Mouse (Mus musculus): Measurements from ENCODE around the gene Cd82. TPM values are rescaled to one million over a fixed set of nuclear protein-coding genes. Genes with fewer than 3 reads are reported as not detected.

Gene Cd82
- polyA plus RNA-seq, 1 experiment from 2014 or later = 8.1 TPM

DNA sequence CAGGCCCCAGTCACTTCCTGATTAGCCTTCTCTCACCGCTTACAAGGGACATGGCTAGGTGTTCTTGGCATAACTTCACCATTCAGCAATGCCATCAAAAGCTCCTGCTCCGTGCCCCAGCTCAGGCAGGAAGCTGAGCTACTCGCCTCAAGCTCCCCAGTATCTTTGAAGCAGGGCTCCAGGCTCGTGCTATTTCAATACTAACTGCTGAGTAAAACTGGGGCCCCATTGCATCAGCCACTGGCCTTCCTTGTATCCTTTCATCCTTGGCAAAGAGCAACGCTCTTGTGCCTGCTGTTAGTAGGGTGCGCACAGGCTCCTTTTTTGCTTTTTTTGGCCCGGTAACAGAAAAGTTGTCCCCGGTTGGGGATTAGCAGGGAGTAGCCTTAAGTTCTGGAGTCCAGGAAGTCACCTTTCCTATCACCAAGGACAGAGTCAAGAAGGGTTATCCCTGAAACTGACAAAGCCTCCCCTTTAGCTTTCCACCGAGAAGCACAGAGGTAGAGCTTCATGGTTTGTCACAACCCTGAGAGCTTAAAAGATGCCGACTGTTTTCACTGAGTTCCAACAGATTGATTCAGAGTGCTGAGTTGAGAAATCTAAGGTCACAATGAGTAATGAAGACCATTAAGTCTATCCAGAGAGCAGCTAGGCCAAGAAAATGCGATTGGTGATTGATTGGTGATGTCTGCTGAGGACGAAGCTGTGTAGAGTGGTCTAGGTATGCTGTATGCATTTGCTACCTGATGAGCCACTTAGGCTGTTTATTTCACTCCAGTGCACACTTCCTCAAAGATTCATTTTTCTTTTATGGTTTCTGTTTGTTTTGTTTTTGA is 45.8 kb downstream of the Cd82 start:
- no peak for ATAC-seq (ENCODE audit: low read depth)
- H3K27me3 ChIP-seq (ENCODE audit: control insufficient read depth, insufficient read depth, low read length) = no peaks in the 10 kb centered on the region
- no peaks in the 10 kb centered on the region for H3K4me1 ChIP-seq (ENCODE audit: control insufficient read depth, insufficient read depth, low read length)
- H3K9ac ChIP-seq (replicated peaks; ENCODE audit: low read depth, low read length) = no peak overlapping the region
- no peak overlapping the region for H3K4me3 ChIP-seq (ENCODE audit: low read depth, low read length)
- no peaks in the 10 kb centered on the region for H3K9me3 ChIP-seq (ENCODE audit: control insufficient read depth, low read length)
- H3K27ac ChIP-seq (ENCODE audit: low read depth, low read length) = no peak overlapping the region
- no peak overlapping the region for H3K4me2 ChIP-seq (ENCODE audit: low read depth, low read length)
- 88% methylated on average over 12 of the region's 12 CpGs for WGBS
- H3K36me3 ChIP-seq (ENCODE audit: control insufficient read depth, insufficient read depth, low read length) = no peaks in the 10 kb centered on the region

DNA sequence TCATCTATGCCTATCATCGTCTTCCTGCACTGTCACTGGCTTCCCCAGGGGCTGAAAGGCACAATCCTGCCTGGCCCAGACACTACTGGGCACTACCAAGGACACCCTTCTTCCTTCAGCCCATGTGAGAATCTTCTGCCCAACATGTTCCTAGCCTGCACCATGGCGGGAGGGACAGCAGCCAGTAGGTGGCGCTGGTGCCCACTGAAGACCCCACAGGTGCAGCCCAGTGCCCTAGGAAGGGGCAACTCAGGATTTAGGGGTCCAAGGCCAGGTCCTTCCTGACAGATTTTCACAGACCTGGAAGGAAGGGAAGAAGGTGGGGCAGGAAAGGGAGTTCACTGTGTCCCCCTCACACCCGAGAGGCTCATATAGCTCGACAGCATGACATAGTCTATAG is 47.7 kb downstream of the Cd82 start:
- Histone ChIP-seq H3K9me3 (ENCODE audit: control insufficient read depth, low read length) (no peaks in the 10 kb centered on the region), H3K36me3 (ENCODE audit: control insufficient read depth, insufficient read depth, low read length) (no peaks in the 10 kb centered on the region), H3K4me1 (ENCODE audit: control insufficient read depth, insufficient read depth, low read length) (0 out of 2 replicates have a peak, but pooled peaks cover 3% of the 10 kb centered on the region), H3K27ac (ENCODE audit: low read depth, low read length) (no peak overlapping the region), H3K9ac (replicated peaks; ENCODE audit: low read depth, low read length) (no peak overlapping the region), H3K4me3 (ENCODE audit: low read depth, low read length) (no peak overlapping the region), H3K4me2 (ENCODE audit: low read depth, low read length) (no peak overlapping the region), H3K27me3 (ENCODE audit: control insufficient read depth, insufficient read depth, low read length) (no peaks in the 10 kb centered on the region)
- WGBS = 47% methylated on average over 5 of the region's 5 CpGs
- 0 out of 2 replicates have a peak, but pooled peaks have one; percentile 22 for ATAC-seq (ENCODE audit: low read depth)

DNA sequence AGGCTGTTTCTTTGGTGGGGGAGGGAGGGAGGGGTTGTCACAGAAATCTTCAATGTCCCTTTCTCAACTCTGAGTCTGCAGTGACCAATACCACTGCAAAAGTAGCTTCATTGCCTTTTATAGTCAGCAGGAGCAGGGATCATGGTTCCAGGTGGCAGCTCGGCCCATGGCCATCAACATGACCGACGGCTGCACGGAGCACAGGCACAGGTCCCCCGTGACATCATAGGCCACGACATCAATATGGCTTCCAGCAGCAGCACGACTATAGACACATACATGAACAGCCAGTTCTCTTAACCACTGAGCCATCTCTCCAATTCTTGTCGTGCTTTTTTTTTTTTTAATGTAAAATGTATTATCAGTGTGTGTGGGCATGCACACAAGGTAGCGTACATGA is 48.8 kb downstream of the Cd82 start:
- no peak for ATAC-seq (ENCODE audit: low read depth)
- Histone ChIP-seq H3K4me1 (ENCODE audit: control insufficient read depth, insufficient read depth, low read length) (0 out of 2 replicates have a peak, but pooled peaks cover 3% of the 10 kb centered on the region), H3K27ac (ENCODE audit: low read depth, low read length) (no peak overlapping the region), H3K9ac (replicated peaks; ENCODE audit: low read depth, low read length) (no peak overlapping the region), H3K9me3 (ENCODE audit: control insufficient read depth, low read length) (no peaks in the 10 kb centered on the region), H3K4me2 (ENCODE audit: low read depth, low read length) (no peak overlapping the region), H3K4me3 (ENCODE audit: low read depth, low read length) (no peak overlapping the region), H3K36me3 (ENCODE audit: control insufficient read depth, insufficient read depth, low read length) (no peaks in the 10 kb centered on the region), H3K27me3 (ENCODE audit: control insufficient read depth, insufficient read depth, low read length) (no peaks in the 10 kb centered on the region)
- 80% methylated on average over 9 of the region's 9 CpGs for WGBS

DNA sequence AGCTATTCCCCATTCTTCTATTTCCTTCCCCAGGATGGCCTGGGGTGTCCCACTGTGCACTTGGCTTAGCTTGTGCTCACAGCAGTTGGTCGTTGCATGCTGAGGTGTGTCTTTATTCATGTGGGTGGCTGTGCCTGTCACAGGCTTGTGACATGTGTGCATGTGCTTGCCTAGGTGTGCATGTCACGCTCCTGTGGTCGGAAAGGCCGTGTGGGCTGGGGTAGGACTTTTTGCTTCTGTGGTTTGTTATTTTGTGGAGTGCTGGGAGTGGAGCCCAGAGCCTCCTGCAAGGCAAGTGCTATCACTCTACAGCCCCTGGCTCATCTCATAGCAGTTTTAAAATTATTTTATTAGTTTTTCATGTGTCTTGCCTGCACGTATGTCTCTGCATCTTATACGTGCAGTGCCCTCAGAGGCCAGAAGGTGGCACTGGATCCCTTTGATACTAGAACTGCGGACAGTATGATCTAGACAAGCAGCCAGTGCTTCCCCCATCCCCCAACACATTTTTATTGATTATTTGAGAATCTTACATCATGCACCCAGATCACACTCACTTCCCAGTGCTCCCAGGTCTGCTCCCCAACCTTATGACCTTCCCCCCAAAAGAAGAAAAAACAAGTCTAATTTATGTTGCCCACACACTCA is 49.4 kb downstream of the Cd82 start:
- WGBS = 46% methylated on average over 7 of the region's 7 CpGs
- no peak overlapping the region for H3K4me2 ChIP-seq (ENCODE audit: low read depth, low read length)

DNA sequence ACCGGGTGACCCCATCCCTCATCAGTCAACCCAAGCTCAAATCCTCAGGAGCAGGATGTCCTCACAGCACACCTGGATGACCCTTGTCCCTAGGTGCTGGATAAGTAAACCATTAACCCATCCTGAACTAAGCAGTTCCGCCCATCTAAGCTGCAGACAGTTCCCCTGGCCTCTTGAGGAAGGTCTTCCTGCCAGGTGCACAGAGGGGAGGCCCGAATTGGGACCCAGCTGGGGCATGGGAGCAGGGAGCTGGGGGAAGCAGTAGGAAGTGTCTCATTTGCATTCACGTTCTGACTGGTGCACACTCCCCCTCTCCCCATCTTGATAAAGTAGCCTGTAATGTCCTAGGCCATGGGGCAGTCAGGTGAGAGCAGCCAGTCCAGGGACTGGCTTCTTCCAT is 50.8 kb downstream of the Cd82 start:
- ATAC-seq (ENCODE audit: low read depth) = no peak
- H3K27me3 ChIP-seq (ENCODE audit: control insufficient read depth, insufficient read depth, low read length) = no peaks in the 10 kb centered on the region
- H3K4me2 ChIP-seq (ENCODE audit: low read depth, low read length) = no peak overlapping the region
- 0 out of 2 replicates have a peak overlapping the region, but pooled peaks have one; percentile 16 for H3K27ac ChIP-seq (ENCODE audit: low read depth, low read length)
- WGBS = 54% methylated on average over 4 of the region's 4 CpGs
- no peak overlapping the region for H3K9ac ChIP-seq (replicated peaks; ENCODE audit: low read depth, low read length)
- no peak overlapping the region for H3K4me3 ChIP-seq (ENCODE audit: low read depth, low read length)
- no peaks in the 10 kb centered on the region for H3K36me3 ChIP-seq (ENCODE audit: control insufficient read depth, insufficient read depth, low read length)
- 0 out of 2 replicates have a peak, but pooled peaks cover 3% of the 10 kb centered on the region for H3K4me1 ChIP-seq (ENCODE audit: control insufficient read depth, insufficient read depth, low read length)
- no peaks in the 10 kb centered on the region for H3K9me3 ChIP-seq (ENCODE audit: control insufficient read depth, low read length)

More for the DNA sequence above, 49.4 kb downstream of the Cd82 start:
- H3K27me3 ChIP-seq (ENCODE audit: control insufficient read depth, insufficient read depth, low read length) = no peaks in the 10 kb centered on the region
- no peak overlapping the region for H3K9ac ChIP-seq (replicated peaks; ENCODE audit: low read depth, low read length)
- H3K36me3 ChIP-seq (ENCODE audit: control insufficient read depth, insufficient read depth, low read length) = no peaks in the 10 kb centered on the region
- no peak for ATAC-seq (ENCODE audit: low read depth)
- no peaks in the 10 kb centered on the region for H3K9me3 ChIP-seq (ENCODE audit: control insufficient read depth, low read length)
- H3K4me1 ChIP-seq (ENCODE audit: control insufficient read depth, insufficient read depth, low read length) = 0 out of 2 replicates have a peak, but pooled peaks cover 3% of the 10 kb centered on the region
- no peak overlapping the region for H3K4me3 ChIP-seq (ENCODE audit: low read depth, low read length)
- H3K27ac ChIP-seq (ENCODE audit: low read depth, low read length) = no peak overlapping the region

DNA sequence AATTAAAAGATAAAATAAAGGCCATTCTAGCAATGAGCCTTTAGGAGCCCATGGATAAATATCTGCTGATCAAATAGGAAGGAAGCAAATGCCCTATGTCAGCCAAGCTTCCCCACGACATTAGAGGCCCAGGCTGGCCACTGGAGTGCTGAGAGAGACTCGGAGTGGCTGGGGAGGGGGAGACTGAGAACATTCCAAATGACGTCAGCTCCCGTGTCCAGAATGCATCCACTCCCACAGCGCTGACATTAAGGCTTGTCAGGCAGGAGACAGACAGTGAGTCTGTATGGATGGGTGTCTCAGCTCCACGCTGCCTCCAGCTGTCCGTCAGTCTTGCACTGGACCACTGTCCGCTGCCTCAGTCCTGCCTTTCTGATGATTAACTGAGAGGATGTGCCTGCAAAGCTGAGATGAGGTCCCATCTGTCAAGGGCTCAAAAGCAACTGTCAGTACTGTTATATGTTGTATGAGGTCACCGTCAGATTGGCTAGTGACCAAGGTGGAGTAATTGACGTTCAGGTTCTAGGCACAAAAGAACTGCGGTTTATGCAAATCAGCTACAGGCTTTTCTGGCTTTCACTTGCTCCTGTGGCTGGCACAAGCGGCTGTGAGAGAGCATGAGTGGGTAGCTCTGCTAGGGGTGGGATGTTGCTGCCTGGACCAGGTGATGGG is 51.9 kb downstream of the Cd82 start:
- Histone ChIP-seq H3K4me1 (ENCODE audit: control insufficient read depth, insufficient read depth, low read length) (0 out of 2 replicates have a peak, but pooled peaks cover 3% of the 10 kb centered on the region), H3K9ac (replicated peaks; ENCODE audit: low read depth, low read length) (no peak overlapping the region), H3K36me3 (ENCODE audit: control insufficient read depth, insufficient read depth, low read length) (no peaks in the 10 kb centered on the region), H3K4me2 (ENCODE audit: low read depth, low read length) (no peak overlapping the region), H3K4me3 (ENCODE audit: low read depth, low read length) (no peak overlapping the region), H3K27me3 (ENCODE audit: control insufficient read depth, insufficient read depth, low read length) (no peaks in the 10 kb centered on the region), H3K9me3 (ENCODE audit: control insufficient read depth, low read length) (no peaks in the 10 kb centered on the region), H3K27ac (ENCODE audit: low read depth, low read length) (no peak overlapping the region)
- peak; percentile 33; the same call in 1 of the 2 replicates for ATAC-seq (ENCODE audit: low read depth)
- WGBS = 26% methylated on average over 12 of the region's 12 CpGs

DNA sequence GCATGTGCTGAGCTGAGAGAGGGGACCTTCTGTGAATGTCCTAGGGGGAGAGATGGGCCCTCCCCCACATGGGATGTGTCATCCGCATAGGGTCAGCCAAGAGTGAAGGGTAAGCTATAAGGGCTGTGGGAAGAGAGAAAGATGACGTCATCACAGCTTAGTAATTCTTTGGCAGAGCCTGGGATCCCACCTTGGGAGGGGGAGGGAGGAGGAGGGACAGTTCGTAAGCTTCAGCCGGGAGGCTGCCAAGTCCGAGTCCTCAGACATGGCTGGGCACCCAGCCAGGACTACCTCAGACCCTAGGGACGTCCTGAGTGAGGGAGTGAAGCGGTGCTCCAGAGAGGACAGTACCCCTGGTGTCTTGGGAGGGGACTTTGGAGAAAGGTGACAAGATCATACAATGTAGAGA is 57.9 kb downstream of the Cd82 start:
- Histone ChIP-seq H3K4me2 (ENCODE audit: low read depth, low read length) (no peak overlapping the region), H3K4me1 (ENCODE audit: control insufficient read depth, insufficient read depth, low read length) (no peaks in the 10 kb centered on the region), H3K27me3 (ENCODE audit: control insufficient read depth, insufficient read depth, low read length) (no peaks in the 10 kb centered on the region), H3K27ac (ENCODE audit: low read depth, low read length) (no peak overlapping the region), H3K9me3 (ENCODE audit: control insufficient read depth, low read length) (no peaks in the 10 kb centered on the region), H3K4me3 (ENCODE audit: low read depth, low read length) (no peak overlapping the region), H3K9ac (replicated peaks; ENCODE audit: low read depth, low read length) (no peak overlapping the region), H3K36me3 (ENCODE audit: control insufficient read depth, insufficient read depth, low read length) (no peaks in the 10 kb centered on the region)
- WGBS = 40% methylated on average over 7 of the region's 7 CpGs
- peak; percentile 65; the same call in 1 of the 2 replicates for ATAC-seq (ENCODE audit: low read depth)

DNA sequence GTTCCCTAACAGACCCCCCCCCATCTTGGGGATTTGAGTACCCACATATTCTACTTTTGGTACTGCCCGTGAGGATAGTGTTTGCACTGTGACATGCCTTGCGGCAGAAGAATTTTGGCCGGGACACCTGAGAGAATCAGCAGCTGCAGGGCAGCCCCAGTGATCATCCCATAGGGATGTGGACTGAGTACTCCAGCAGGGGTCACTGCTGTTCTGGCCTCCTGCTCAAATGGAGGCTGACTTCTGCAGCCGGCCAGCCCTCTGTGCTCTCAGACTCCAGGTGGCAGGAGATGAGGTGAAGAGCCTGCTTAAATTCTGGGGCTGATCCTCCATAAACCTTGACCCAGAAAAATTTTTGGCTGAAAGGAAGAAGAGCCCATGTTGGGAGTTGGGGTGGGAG is 58.8 kb downstream of the Cd82 start:
- H3K9me3 ChIP-seq (ENCODE audit: control insufficient read depth, low read length) = no peaks in the 10 kb centered on the region
- no peaks in the 10 kb centered on the region for H3K4me1 ChIP-seq (ENCODE audit: control insufficient read depth, insufficient read depth, low read length)
- H3K4me2 ChIP-seq (ENCODE audit: low read depth, low read length) = no peak overlapping the region
- no peaks in the 10 kb centered on the region for H3K27me3 ChIP-seq (ENCODE audit: control insufficient read depth, insufficient read depth, low read length)
- no peak overlapping the region for H3K9ac ChIP-seq (replicated peaks; ENCODE audit: low read depth, low read length)
- H3K36me3 ChIP-seq (ENCODE audit: control insufficient read depth, insufficient read depth, low read length) = no peaks in the 10 kb centered on the region
- no peak; the same call in 1 of the 2 replicates for ATAC-seq (ENCODE audit: low read depth)
- 52% methylated on average over 4 of the region's 4 CpGs for WGBS
- H3K4me3 ChIP-seq (ENCODE audit: low read depth, low read length) = no peak overlapping the region
- H3K27ac ChIP-seq (ENCODE audit: low read depth, low read length) = no peak overlapping the region

All from neural tube, embryonic 14.5 days (tissue).